Mouse (Mus musculus) forebrain, postnatal 0 days (tissue): Measurements from ENCODE around the gene Dpp6. TPM values are rescaled to one million over a fixed set of nuclear protein-coding genes. Genes with fewer than 3 reads are reported as not detected.
A peak's percentile ranks its signal among the peaks of the same experiment; 100 is the strongest.

Experiments used
- ATAC-seq: fragments of 200-750 bp; cut with Nextera tagmentation; 2 replicates; pipeline ENCODE4 v1.8.0; 2017; ENCODE audit warnings: mild to moderate bottlenecking, moderate library complexity
- DNase-seq: peaks from one replicate; pipeline ENCODE4 v3.0.0-alpha.2; 2015
- H3K27ac ChIP-seq: fragments of 300-500 bp; sonication (generic); 2 replicates; pipeline ENCODE4 v1.5.1; 2014; ENCODE audit warnings: low read depth, mild to moderate bottlenecking, antibody characterized with exemption, low read length, moderate library complexity, mixed read lengths
- H3K27me3 ChIP-seq: fragments of 300-500 bp; sonication (generic); 2 replicates; pipeline ENCODE4 v1.6.1; 2014; ENCODE audit warnings: mild to moderate bottlenecking, low read length, mixed read lengths; ENCODE audit not compliant: insufficient read depth
- H3K36me3 ChIP-seq: fragments of 300-500 bp; sonication (generic); 2 replicates; pipeline ENCODE4 v1.6.1; 2014; ENCODE audit warnings: mild to moderate bottlenecking, moderate library complexity; ENCODE audit not compliant: insufficient read depth
- H3K4me1 ChIP-seq: fragments of 300-500 bp; sonication (generic); 2 replicates; pipeline ENCODE4 v1.6.1; 2014; ENCODE audit warnings: antibody characterized with exemption; ENCODE audit not compliant: insufficient read depth
- H3K4me2 ChIP-seq: fragments of 300-500 bp; sonication (generic); 2 replicates; pipeline ENCODE4 v1.6.1; 2014; ENCODE audit warnings: low read depth, mild to moderate bottlenecking, moderate library complexity
- H3K4me3 ChIP-seq: fragments of 300-500 bp; sonication (generic); 2 replicates; pipeline ENCODE4 v1.5.1; 2014; ENCODE audit warnings: low read depth, low read length, mixed read lengths
- H3K9ac ChIP-seq: fragments of 300-500 bp; sonication (generic); 2 replicates; pipeline ENCODE4 v1.6.1; 2014; ENCODE audit warnings: mild to moderate bottlenecking
- H3K9me3 ChIP-seq: fragments of 300-500 bp; sonication (generic); 2 replicates; pipeline ENCODE4 v1.6.1; 2016; ENCODE audit warnings: low read length
- CTCF ChIP-seq: sonication (generic); IDR thresholded peaks from 2 replicates; pipeline ENCODE4 v1.5.1; 2016; ENCODE audit warnings: antibody characterized with exemption, control low read depth, low read depth
- WGBS: fragments of 180-500 bp; shearing (Covaris S2); extraction: QIAGEN DNeasy Blood & Tissue Kit; methylation state at CpG from one replicate; pipeline ENCODE4 v1.1.7; 2014; 5-methylcytosine and 5-hydroxymethylcytosine counted together
- polyA plus RNA-seq: library from polyadenylated mRNA; unstranded; fragments of >200 nt; fragmentation: Nextera tagmentation; extraction: Ambion mirVana; gene quantifications from 2 replicates; pipeline ENCODE4 v1.2.1, GENCODE M21; 2015
- total RNA-seq: library from RNA; depleted of rRNA; stranded (reverse); fragments of >200 nt; gene quantifications from 2 replicates; pipeline ENCODE4 v1.2.3, GENCODE M21; 2014

The Dpp6 gene
- total and polyA plus RNA-seq, 2 experiments from 2014 or later: 58.4 to 116 TPM

- Histone ChIP-seq H3K4me3 (no peak overlapping the region), H3K9ac (no peak overlapping the region), H3K27me3 (no peaks in the 10 kb centered on the region), H3K4me2 (no peak overlapping the region), H3K36me3 (no peaks in the 10 kb centered on the region), H3K4me1 (no peaks in the 10 kb centered on the region), H3K27ac (no peak overlapping the region), H3K9me3 (no peaks in the 10 kb centered on the region)
- TF ChIP-seq CTCF: no peak
- ATAC-seq: no peak
- no peak for DNase-seq
- 93% methylated on average over 3 of the region's 3 CpGs for WGBS
Measured at GRCm38 (mm10) chr5:27250906-27251305, 433.9 kb downstream of the Dpp6 start.

DNA sequence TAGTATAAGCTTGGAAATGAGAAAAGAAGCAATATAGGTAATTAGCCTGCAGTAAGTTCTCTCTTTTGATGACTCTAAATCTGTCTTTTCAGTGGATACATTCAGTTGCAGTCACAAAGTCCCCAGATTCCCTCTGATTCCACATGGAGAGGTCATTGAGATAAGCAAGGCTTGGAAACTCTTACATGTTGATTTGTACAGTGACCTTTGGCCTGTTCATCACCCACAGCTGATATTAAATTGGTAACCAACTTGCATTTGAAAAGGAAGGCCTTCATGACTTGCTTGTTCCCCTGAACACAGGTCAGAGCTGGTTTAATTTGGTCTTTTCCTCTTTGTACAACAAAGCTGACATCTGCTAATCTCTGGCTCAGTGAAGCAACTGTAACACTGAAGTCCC, 434.4 kb downstream of the Dpp6 start:
- DNase-seq: no peak
- no peaks in the 10 kb centered on the region for H3K27me3 ChIP-seq
- no peak overlapping the region for H3K4me3 ChIP-seq
- H3K27ac ChIP-seq: no peak overlapping the region
- H3K36me3 ChIP-seq: no peaks in the 10 kb centered on the region
- H3K9me3 ChIP-seq: no peaks in the 10 kb centered on the region
- no peak for TF ChIP-seq CTCF
- no peak overlapping the region for H3K9ac ChIP-seq
- ATAC-seq: no peak
- H3K4me2 ChIP-seq: no peak overlapping the region
- no peaks in the 10 kb centered on the region for H3K4me1 ChIP-seq

GRCm38 (mm10) chr5:27255247-27255646, 438.2 kb downstream of the Dpp6 start:
- no peak overlapping the region for H3K27ac ChIP-seq
- no peak for TF ChIP-seq CTCF
- no peak overlapping the region for H3K4me2 ChIP-seq
- no peak overlapping the region for H3K4me3 ChIP-seq
- no peaks in the 10 kb centered on the region for H3K27me3 ChIP-seq
- no peaks in the 10 kb centered on the region for H3K9me3 ChIP-seq
- no peaks in the 10 kb centered on the region for H3K4me1 ChIP-seq
- H3K9ac ChIP-seq: no peak overlapping the region
- ATAC-seq (no peak), DNase-seq (no peak)
- 78% methylated on average over 2 of the region's 2 CpGs for WGBS
- H3K36me3 ChIP-seq: no peaks in the 10 kb centered on the region

GRCm38 (mm10) chr5:27258636-27259035, 441.6 kb downstream of the Dpp6 start:
- DNase-seq: no peak
- no peak overlapping the region for H3K27ac ChIP-seq
- no peaks in the 10 kb centered on the region for H3K36me3 ChIP-seq
- 88% methylated on average over 3 of the region's 3 CpGs for WGBS
- no peak overlapping the region for H3K4me3 ChIP-seq
- H3K27me3 ChIP-seq: no peaks in the 10 kb centered on the region
- H3K9ac ChIP-seq: no peak overlapping the region
- no peaks in the 10 kb centered on the region for H3K9me3 ChIP-seq
- no peak for ATAC-seq
- peaks cover 18% of the 10 kb centered on the region for H3K4me1 ChIP-seq
- H3K4me2 ChIP-seq: no peak overlapping the region
- TF ChIP-seq CTCF: no peak

DNA sequence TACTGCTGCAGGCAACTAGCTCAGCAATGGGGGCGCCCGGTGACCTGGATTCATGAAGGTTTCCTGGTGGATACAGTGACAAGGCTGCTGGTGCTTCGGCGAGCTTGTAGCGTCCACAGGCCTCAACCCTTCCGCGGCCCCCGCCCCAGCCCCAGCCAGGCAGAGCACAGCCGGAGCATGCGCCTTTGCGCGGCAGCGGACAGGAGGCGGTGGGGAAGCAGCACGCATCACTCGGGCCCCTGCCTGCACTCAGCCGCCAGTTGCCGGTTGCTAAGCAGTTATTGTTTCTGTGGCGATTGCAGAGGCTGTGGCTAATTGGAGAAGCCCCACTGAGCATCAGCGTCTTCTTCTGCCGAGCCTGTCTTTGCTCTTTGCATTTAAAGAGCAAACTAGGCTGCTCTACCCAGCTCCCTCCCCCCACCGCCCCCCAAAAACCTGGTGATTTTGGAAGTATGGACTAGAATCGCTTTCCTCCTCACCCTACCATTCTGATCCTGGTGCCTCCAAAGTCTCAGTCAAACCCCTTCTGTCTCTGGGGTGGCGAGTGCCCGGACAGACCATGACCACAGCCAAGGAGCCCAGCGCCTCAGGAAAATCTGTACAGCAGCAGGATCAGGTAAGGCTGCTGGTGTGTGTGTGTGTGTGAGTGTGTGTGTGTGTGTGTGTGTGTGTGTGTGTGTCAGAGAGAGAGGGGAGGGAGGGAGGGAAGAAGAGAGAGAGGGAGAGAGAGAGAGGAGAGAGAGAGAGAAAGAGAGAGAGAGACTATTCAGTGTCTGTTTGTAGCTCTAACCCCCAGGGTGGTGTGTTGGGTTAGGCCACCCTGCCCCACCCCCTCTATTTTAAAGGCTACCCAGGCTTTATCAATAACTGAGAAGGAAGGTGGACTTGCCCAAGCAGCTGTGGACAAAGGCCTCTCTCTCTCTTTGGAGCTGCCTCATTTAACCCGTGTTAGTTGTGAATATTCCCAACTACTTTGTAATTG, 445.0 kb downstream of the Dpp6 start:
- peak; percentile 80 for DNase-seq
- Histone ChIP-seq H3K9ac (peak overlapping the region; percentile 62), H3K9me3 (no peaks in the 10 kb centered on the region), H3K4me3 (peak overlapping the region; percentile 44), H3K27me3 (no peaks in the 10 kb centered on the region), H3K36me3 (no peaks in the 10 kb centered on the region), H3K27ac (peak overlapping the region; percentile 79), H3K4me1 (peaks cover 20% of the 10 kb centered on the region), H3K4me2 (peak overlapping the region; percentile 69)
- WGBS: 3% methylated on average over 26 of the region's 27 CpGs
- peak; percentile 96 for ATAC-seq
- no peak; the same call in 1 of the 2 replicates for TF ChIP-seq CTCF

GRCm38 (mm10) chr5:27262751-27263150, 445.7 kb downstream of the Dpp6 start:
- WGBS: 32% methylated on average over 1 of the region's 1 CpGs
- peaks cover 20% of the 10 kb centered on the region for H3K4me1 ChIP-seq
- no peaks in the 10 kb centered on the region for H3K9me3 ChIP-seq
- DNase-seq (no peak), ATAC-seq (no peak)
- peak overlapping the region; percentile 62 for H3K9ac ChIP-seq
- no peak overlapping the region for H3K27ac ChIP-seq
- TF ChIP-seq CTCF: no peak
- H3K27me3 ChIP-seq: no peaks in the 10 kb centered on the region
- peak overlapping the region; percentile 69 for H3K4me2 ChIP-seq
- H3K36me3 ChIP-seq: no peaks in the 10 kb centered on the region
- peak overlapping the region; percentile 44 for H3K4me3 ChIP-seq

- H3K4me3 ChIP-seq: no peak overlapping the region
- no peak overlapping the region for H3K9ac ChIP-seq
- H3K4me2 ChIP-seq: peak overlapping the region; percentile 29; the same call in 1 of the 2 replicates
Measured at GRCm38 (mm10) chr5:27265281-27265680, 448.3 kb downstream of the Dpp6 start.

More at GRCm38 (mm10) chr5:27265281-27265680, 448.3 kb downstream of the Dpp6 start:
- Histone ChIP-seq H3K27ac (no peak overlapping the region), H3K36me3 (no peaks in the 10 kb centered on the region), H3K9me3 (no peaks in the 10 kb centered on the region), H3K4me1 (peaks cover 20% of the 10 kb centered on the region), H3K27me3 (no peaks in the 10 kb centered on the region)
- 62% methylated on average over 3 of the region's 3 CpGs for WGBS
- ATAC-seq: no peak
- DNase-seq: no peak
- TF ChIP-seq CTCF: no peak
